Mouse (Mus musculus): ENCODE data around the gene Kmt5c. TPM values are rescaled to one million over a fixed set of nuclear protein-coding genes. Genes with fewer than 3 reads are reported as not detected.

Kmt5c gene
- 30.4 TPM for polyA plus RNA-seq (2015; fragmentation: Illumina TruSeq; extraction: RNeasy Lipid Tissue Mini Kit (QIAGEN cat#74804); ENCODE audit: insufficient read depth, low replicate concordance)

DNA sequence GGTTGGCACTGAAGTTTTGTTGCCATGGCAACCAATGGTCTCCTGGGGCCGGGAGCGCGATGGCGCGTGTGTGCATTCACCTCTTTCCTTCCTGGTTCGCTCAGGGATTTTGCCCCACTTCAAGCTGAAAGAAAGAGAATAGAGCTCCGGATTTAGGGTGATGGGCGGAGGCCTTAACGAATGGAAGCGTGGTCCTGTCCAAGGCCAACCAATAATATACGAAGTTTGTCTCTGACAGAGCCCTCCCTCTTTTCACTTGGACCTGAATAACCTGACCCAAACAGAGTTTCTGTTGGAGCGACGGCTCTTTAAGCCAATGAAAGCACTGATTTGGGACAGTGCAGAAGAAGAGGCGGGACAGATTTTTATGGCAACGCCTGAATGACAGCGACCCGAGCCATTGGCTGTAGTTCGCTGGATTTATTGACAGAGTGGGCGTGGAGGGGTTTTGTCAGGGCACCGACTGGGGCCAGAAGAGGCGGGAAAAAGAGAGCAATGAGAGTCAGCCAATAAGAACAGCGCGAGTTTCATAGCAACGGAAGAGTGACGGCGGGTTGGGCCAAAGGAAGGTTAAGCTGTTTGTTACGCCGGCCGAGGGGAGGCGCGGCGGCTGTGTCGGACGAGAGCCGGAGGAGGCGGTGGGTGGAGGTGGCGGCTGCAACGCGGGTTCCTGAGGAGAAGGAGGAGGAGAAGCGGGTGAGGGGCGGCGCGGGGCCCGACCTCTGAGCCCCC is at the start of gene Kmt5c:
TSS of gene Kmt5c (plus strand) at position 572 of the 732 bp plus-strand sequence.

DNA sequence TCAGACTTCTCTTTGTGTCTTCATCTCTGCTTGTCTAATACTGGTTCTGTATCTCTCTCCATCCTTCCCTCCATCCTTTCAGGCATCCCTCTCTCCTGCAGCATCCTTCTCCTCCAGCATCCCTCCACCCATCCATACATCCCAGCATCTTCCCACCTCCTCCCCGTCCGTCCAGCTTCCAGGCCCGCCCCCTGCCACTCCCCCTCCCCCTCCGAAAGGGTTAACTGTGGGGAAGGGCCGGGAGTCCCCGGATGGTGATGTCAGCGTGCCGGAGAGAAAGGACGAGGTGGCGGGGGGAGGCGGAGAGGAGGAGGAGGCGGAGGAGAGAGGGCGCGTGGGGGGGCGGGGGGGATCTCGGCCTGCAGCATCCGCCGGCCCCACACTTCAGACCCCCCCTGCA is 49.5 kb upstream of the Kmt5c start, which contains the start of gene Brsk1:
TSS of gene Brsk1 (plus strand) at position 218 of the 400 bp plus-strand sequence.

DNA sequence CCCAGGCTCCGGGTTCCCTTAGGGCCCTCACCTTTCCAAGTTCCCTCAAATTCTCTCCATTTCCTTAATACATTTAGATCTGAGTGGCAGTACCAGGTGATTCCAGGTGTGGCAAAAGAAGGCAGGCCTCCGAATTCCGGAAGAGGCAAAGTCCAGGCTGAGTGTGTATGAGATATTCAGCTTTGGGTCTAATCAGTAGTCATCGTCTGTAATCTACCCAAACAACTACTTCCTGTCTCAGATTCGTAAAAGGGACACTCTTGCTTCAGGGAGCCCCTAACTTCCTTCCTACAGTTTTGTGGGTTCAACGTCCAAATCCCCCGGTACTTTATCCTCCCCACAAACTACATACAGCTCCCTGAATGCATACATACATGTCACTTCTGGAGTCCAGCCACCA is 14.7 kb upstream of the Kmt5c start, which contains the start of gene Tmem150b:
TSS of gene Tmem150b (minus strand) at position 81 of the 400 bp plus-strand sequence.

GRCm38 (mm10) chr7:4752821-4753570 is 13.1 kb downstream of the Kmt5c start, which contains the start of gene Cox6b2:
TSS of gene Cox6b2 (minus strand) at chr7:4753094.

DNA sequence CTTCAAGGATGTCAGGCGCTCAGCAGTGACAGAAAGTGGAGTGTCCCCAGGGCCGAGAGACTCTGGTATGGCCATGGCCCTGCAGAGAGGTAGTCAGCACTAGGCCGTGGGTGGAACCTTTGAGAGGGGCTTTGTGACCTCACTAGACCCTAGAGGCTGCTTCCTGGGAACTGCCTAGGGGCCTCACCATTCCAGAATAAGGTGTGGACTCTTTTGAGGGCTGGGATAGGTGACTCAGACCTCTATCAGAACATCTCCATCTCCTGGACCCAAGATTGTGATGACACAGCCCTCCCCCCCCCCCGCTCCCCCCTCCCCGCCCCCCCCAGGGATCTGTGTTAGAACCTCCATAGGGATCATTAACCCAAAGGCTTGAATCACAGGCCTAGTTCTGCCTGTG is 31.3 kb downstream of the Kmt5c start, which contains the start of gene Fam71e2:
TSS of gene Fam71e2 (minus strand) at position 101 of the 400 bp plus-strand sequence.

DNA sequence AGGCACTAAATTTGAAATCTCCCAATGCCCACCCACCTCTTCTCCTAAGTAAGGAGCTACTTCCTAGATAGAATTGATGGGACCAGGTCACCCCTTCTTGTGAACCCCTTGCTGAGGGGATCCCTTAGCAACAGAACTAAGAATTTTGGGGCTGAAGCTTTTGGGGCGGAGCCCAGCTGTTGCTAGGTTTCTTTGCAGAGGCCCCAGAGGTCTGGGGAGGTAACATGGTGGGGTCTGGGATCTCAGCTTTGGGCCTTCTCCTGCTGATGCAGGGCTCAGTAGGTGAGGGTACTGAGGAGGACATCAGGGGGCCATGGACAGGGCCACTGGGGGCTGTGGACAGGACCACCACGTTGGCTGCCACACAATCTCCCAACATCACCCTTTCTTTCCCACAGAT is 42.8 kb downstream of the Kmt5c start, which contains the start of the genes Il11 and Tmem190:
TSS of gene Il11 (minus strand) at position 101 of the 400 bp plus-strand sequence.
TSS of gene Tmem190 (plus strand) at position 179 of the 400 bp plus-strand sequence.

GRCm38 (mm10) chr7:4789436-4789935 is 49.6 kb downstream of the Kmt5c start, which contains the start of gene Tmem238:
TSS of gene Tmem238 (minus strand) at chr7:4789656.

DNA sequence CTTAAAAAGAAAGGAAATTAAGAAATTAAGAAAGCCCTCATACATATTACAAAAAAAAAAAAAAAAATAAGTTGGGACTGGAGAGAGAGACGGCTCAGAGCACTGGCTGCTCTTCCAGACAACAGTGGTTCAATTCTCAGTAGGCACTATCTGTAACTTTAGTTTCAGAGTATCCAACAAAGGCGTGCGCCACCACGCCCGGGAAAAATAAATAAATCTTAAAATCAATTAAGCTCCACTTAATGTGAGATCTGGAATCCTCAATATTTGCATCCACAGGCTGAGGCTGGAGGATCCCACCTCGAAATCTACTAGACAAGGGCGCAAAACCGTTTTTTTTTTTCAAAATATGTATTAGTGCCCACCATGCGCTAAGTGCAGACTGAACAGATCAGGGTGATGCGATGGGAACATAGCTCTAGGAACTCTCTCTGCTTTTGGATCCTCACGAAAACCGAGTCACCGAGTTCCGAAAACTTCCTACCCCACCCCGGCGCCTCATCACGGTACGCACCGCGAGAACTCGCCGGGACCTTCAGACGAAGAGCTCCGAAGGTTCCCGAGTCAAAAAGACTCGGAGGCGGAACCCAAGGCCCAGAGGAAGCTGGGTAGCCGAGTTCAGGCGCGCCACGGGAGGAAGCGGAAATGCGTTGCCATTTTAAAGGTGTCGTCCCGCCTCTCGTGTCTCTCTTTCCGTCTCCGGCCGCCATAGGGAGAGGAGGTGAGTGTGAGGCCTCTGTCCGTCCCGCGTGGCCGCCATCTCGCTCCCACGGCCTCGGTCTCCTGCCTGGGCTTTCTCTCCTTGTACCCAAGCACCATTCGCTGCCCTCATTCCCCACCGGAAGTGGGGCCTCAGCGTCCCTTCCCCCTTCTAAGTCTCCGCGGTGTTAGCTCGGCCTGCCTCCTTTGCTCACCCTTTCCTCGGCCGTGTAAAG is 52.6 kb downstream of the Kmt5c start, which contains the start of gene Rpl28:
TSS of gene Rpl28 (plus strand) at position 597 of the 935 bp plus-strand sequence.

Other genes with a start within 250 kb of the Kmt5c start
- gene Ppp1r12c, start 238.4 kb upstream of the Kmt5c start, polyA plus RNA-seq (2015; fragmentation: Illumina TruSeq; extraction: RNeasy Lipid Tissue Mini Kit (QIAGEN cat#74804); ENCODE audit: insufficient read depth, low replicate concordance), result 152 TPM
- gene Tnnt1, start 223.7 kb upstream of the Kmt5c start, polyA plus RNA-seq (2015; fragmentation: Illumina TruSeq; extraction: RNeasy Lipid Tissue Mini Kit (QIAGEN cat#74804); ENCODE audit: insufficient read depth, low replicate concordance), result 4.6 TPM
- gene Tnni3, start 215.9 kb upstream of the Kmt5c start, polyA plus RNA-seq (2015; fragmentation: Illumina TruSeq; extraction: RNeasy Lipid Tissue Mini Kit (QIAGEN cat#74804); ENCODE audit: insufficient read depth, low replicate concordance), result 7.0 TPM
- gene Dnaaf3, start 207.7 kb upstream of the Kmt5c start, polyA plus RNA-seq (2015; fragmentation: Illumina TruSeq; extraction: RNeasy Lipid Tissue Mini Kit (QIAGEN cat#74804); ENCODE audit: insufficient read depth, low replicate concordance), result 2.6 TPM
- gene Syt5, start 192.6 kb upstream of the Kmt5c start, polyA plus RNA-seq (2015; fragmentation: Illumina TruSeq; extraction: RNeasy Lipid Tissue Mini Kit (QIAGEN cat#74804); ENCODE audit: insufficient read depth, low replicate concordance), result 0.18 TPM
- gene Ptprh, start 136.1 kb upstream of the Kmt5c start, polyA plus RNA-seq (2015; fragmentation: Illumina TruSeq; extraction: RNeasy Lipid Tissue Mini Kit (QIAGEN cat#74804); ENCODE audit: insufficient read depth, low replicate concordance), result 0.14 TPM
- gene Tmem86b, start 108.7 kb upstream of the Kmt5c start, polyA plus RNA-seq (2015; fragmentation: Illumina TruSeq; extraction: RNeasy Lipid Tissue Mini Kit (QIAGEN cat#74804); ENCODE audit: insufficient read depth, low replicate concordance), result 12.5 TPM
- gene Ppp6r1, start 81.1 kb upstream of the Kmt5c start, polyA plus RNA-seq (2015; fragmentation: Illumina TruSeq; extraction: RNeasy Lipid Tissue Mini Kit (QIAGEN cat#74804); ENCODE audit: insufficient read depth, low replicate concordance), result 69.8 TPM
- 4.8 TPM for gene Hspbp1, start 55.0 kb upstream of the Kmt5c start, polyA plus RNA-seq (2015; fragmentation: Illumina TruSeq; extraction: RNeasy Lipid Tissue Mini Kit (QIAGEN cat#74804); ENCODE audit: insufficient read depth, low replicate concordance)
- gene Brsk1, start 49.5 kb upstream of the Kmt5c start, polyA plus RNA-seq (2015; fragmentation: Illumina TruSeq; extraction: RNeasy Lipid Tissue Mini Kit (QIAGEN cat#74804); ENCODE audit: insufficient read depth, low replicate concordance), result 0.57 TPM
- 8.1 TPM for gene Tmem150b, start 14.9 kb upstream of the Kmt5c start, polyA plus RNA-seq (2015; fragmentation: Illumina TruSeq; extraction: RNeasy Lipid Tissue Mini Kit (QIAGEN cat#74804); ENCODE audit: insufficient read depth, low replicate concordance)
- gene Cox6b2, start 13.0 kb downstream of the Kmt5c start, polyA plus RNA-seq (2015; fragmentation: Illumina TruSeq; extraction: RNeasy Lipid Tissue Mini Kit (QIAGEN cat#74804); ENCODE audit: insufficient read depth, low replicate concordance), result 5.1 TPM
- gene Fam71e2, start 31.2 kb downstream of the Kmt5c start, polyA plus RNA-seq (2015; fragmentation: Illumina TruSeq; extraction: RNeasy Lipid Tissue Mini Kit (QIAGEN cat#74804); ENCODE audit: insufficient read depth, low replicate concordance), result not detected
- 0.11 TPM for gene Il11, start 42.7 kb downstream of the Kmt5c start, polyA plus RNA-seq (2015; fragmentation: Illumina TruSeq; extraction: RNeasy Lipid Tissue Mini Kit (QIAGEN cat#74804); ENCODE audit: insufficient read depth, low replicate concordance)
- gene Tmem190, start 42.8 kb downstream of the Kmt5c start, polyA plus RNA-seq (2015; fragmentation: Illumina TruSeq; extraction: RNeasy Lipid Tissue Mini Kit (QIAGEN cat#74804); ENCODE audit: insufficient read depth, low replicate concordance), result not detected
- gene Tmem238, start 49.5 kb downstream of the Kmt5c start, polyA plus RNA-seq (2015; fragmentation: Illumina TruSeq; extraction: RNeasy Lipid Tissue Mini Kit (QIAGEN cat#74804); ENCODE audit: insufficient read depth, low replicate concordance), result 1.6 TPM
- gene Rpl28, start 52.8 kb downstream of the Kmt5c start, polyA plus RNA-seq (2015; fragmentation: Illumina TruSeq; extraction: RNeasy Lipid Tissue Mini Kit (QIAGEN cat#74804); ENCODE audit: insufficient read depth, low replicate concordance), result 457 TPM
- gene Ube2s, start 72.5 kb downstream of the Kmt5c start, polyA plus RNA-seq (2015; fragmentation: Illumina TruSeq; extraction: RNeasy Lipid Tissue Mini Kit (QIAGEN cat#74804); ENCODE audit: insufficient read depth, low replicate concordance), result 78.0 TPM
- 0.07 TPM for gene Shisa7, start 104.6 kb downstream of the Kmt5c start, polyA plus RNA-seq (2015; fragmentation: Illumina TruSeq; extraction: RNeasy Lipid Tissue Mini Kit (QIAGEN cat#74804); ENCODE audit: insufficient read depth, low replicate concordance)
- gene Isoc2b, start 130.1 kb downstream of the Kmt5c start, polyA plus RNA-seq (2015; fragmentation: Illumina TruSeq; extraction: RNeasy Lipid Tissue Mini Kit (QIAGEN cat#74804); ENCODE audit: insufficient read depth, low replicate concordance), result 9.3 TPM
- 4.7 TPM for gene Isoc2a, start 137.0 kb downstream of the Kmt5c start, polyA plus RNA-seq (2015; fragmentation: Illumina TruSeq; extraction: RNeasy Lipid Tissue Mini Kit (QIAGEN cat#74804); ENCODE audit: insufficient read depth, low replicate concordance)
- not detected for gene Gm36210, start 166.4 kb downstream of the Kmt5c start, polyA plus RNA-seq (2015; fragmentation: Illumina TruSeq; extraction: RNeasy Lipid Tissue Mini Kit (QIAGEN cat#74804); ENCODE audit: insufficient read depth, low replicate concordance)
- 1.1 TPM for gene Zfp628, start 175.1 kb downstream of the Kmt5c start, polyA plus RNA-seq (2015; fragmentation: Illumina TruSeq; extraction: RNeasy Lipid Tissue Mini Kit (QIAGEN cat#74804); ENCODE audit: insufficient read depth, low replicate concordance)
- gene Nat14, start 181.9 kb downstream of the Kmt5c start, polyA plus RNA-seq (2015; fragmentation: Illumina TruSeq; extraction: RNeasy Lipid Tissue Mini Kit (QIAGEN cat#74804); ENCODE audit: insufficient read depth, low replicate concordance), result 2.1 TPM
- gene Ssc5d, start 185.7 kb downstream of the Kmt5c start, polyA plus RNA-seq (2015; fragmentation: Illumina TruSeq; extraction: RNeasy Lipid Tissue Mini Kit (QIAGEN cat#74804); ENCODE audit: insufficient read depth, low replicate concordance), result 1.2 TPM
- 0.76 TPM for gene Sbk2, start 224.3 kb downstream of the Kmt5c start, polyA plus RNA-seq (2015; fragmentation: Illumina TruSeq; extraction: RNeasy Lipid Tissue Mini Kit (QIAGEN cat#74804); ENCODE audit: insufficient read depth, low replicate concordance)
- not detected for gene Sbk3, start 231.1 kb downstream of the Kmt5c start, polyA plus RNA-seq (2015; fragmentation: Illumina TruSeq; extraction: RNeasy Lipid Tissue Mini Kit (QIAGEN cat#74804); ENCODE audit: insufficient read depth, low replicate concordance)

Measured in spleen, adult 10 weeks (tissue).